In the genomic region with DNA sequence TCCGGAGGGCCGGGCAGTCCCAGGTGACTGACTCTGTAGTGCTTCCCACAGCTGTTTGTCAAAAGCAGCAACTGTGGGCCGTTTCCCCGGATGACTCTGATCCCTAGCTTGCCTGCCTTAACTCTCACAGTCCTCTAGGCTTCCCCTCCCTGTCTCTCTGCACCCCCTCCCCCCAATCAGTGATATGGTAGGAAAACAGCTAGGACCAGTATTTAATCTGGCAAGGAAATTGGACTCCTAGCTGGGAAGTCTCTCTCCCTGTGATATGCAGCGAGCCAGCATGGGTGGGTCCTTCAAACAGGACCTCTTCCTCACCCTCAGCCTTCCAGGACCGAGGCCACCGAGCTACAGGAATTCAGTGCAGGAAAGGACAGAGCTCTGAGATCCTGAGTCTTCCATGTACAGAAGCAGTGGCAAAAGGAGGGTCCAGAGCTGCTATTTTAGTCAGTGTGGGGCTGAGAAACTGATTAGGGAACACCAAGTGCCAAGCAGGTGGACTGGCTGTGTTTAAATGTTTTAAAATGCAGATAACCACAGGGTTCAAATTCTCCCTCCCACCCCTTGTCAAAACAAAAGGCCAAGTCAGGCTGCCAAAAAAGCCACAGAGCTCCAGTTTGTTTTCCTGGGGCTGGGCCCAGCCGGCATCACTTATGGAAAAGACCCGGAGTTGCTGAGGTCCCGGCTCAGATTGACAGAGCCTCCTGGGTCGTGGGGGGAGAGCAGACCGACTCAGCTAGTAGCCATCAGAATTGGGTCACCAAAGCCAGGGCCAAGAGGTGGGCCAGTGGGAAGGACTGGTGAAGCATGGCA, we compare ENCODE assay signal across 8 mouse cellular contexts. TPM values are rescaled to one million over a fixed set of nuclear protein-coding genes. Genes with fewer than 3 reads are reported as not detected.
A peak's percentile ranks its signal among the peaks of the same experiment; 100 is the strongest.
DNase-seq lines count a peak whose midpoint lies in the region; ATAC-seq and TF ChIP-seq lines count a peak whose summit lies in the region.

No protein-coding gene starts in this region.

- H3K4me2 ChIP-seq in hindbrain, embryonic 14.5 days (replicated peaks), result no peak overlapping the region
- no peak overlapping the region for H3K4me2 ChIP-seq in liver, embryonic 16.5 days (ENCODE audit: low read depth, low read length)
- 0 out of 2 replicates have a peak overlapping the region, but pooled peaks have one; percentile 24 for H3K4me2 ChIP-seq in stomach, embryonic 15.5 days
- H3K4me2 ChIP-seq in intestine, postnatal 0 days (replicated peaks; ENCODE audit: low read depth), result no peak overlapping the region

- H3K4me3 ChIP-seq in ES-Bruce4 (ENCODE audit: low read depth, low read length), result no peak overlapping the region
- no peak overlapping the region for H3K4me3 ChIP-seq in hindbrain, embryonic 14.5 days (replicated peaks; ENCODE audit: low read length)
- H3K4me3 ChIP-seq in liver, embryonic 16.5 days (ENCODE audit: low read depth, low read length), result no peak overlapping the region
- H3K4me3 ChIP-seq in stomach, embryonic 15.5 days (replicated peaks), result no peak overlapping the region
- H3K4me3 ChIP-seq in intestine, postnatal 0 days (ENCODE audit: low read depth, low read length), result no peak overlapping the region

- TF ChIP-seq CTCF in ES-Bruce4 (IDR thresholded peaks at IDR 0.05; ENCODE audit: low read depth, low read length), result no peak
- TF ChIP-seq CTCF in intestine, postnatal 0 days (IDR thresholded peaks at IDR 0.05; ENCODE audit: low read depth), result no peak

- peak; percentile 38; the same call in 1 of the 2 replicates for ATAC-seq in hindbrain, embryonic 14.5 days (ENCODE audit: low FRiP score)
- peak; percentile 55 for ATAC-seq in liver, embryonic 16.5 days (ENCODE audit: low read depth)
- peak; percentile 64 for ATAC-seq in stomach, embryonic 15.5 days (ENCODE audit: insufficient read depth, low FRiP score, low read depth)
- no peak for ATAC-seq in intestine, postnatal 0 days

- peak overlapping the region; percentile 42; the same call in 1 of the 2 replicates for H3K27ac ChIP-seq in ES-Bruce4 (ENCODE audit: insufficient read depth, low read length)
- H3K27ac ChIP-seq in hindbrain, embryonic 14.5 days, result 0 out of 2 replicates have a peak overlapping the region, but pooled peaks have one; percentile 34
- peak overlapping the region; percentile 70 for H3K27ac ChIP-seq in liver, embryonic 16.5 days (ENCODE audit: low read length)
- peak overlapping the region; percentile 79 for H3K27ac ChIP-seq in stomach, embryonic 15.5 days
- no peak overlapping the region for H3K27ac ChIP-seq in intestine, postnatal 0 days (ENCODE audit: low read depth, low read length)

- DNase-seq in 3T3-L1 (ENCODE audit: low read depth, low spot score), result peak; percentile 64
- peak; percentile 73 for DNase-seq in gastrocnemius, adult 18-20 months (ENCODE audit: low spot score)
- peak; percentile 46 for DNase-seq in hindbrain, embryonic 14.5 days (ENCODE audit: low spot score)
- DNase-seq in layer of hippocampus, adult 8-10 months (ENCODE audit: low spot score in 2 of 2), result no peak

- peaks cover 5% of the 10 kb centered on the region for H3K4me1 ChIP-seq in ES-Bruce4 (ENCODE audit: control insufficient read depth, insufficient read depth, low read length)
- H3K4me1 ChIP-seq in hindbrain, embryonic 14.5 days (replicated peaks; ENCODE audit: control insufficient read depth, insufficient read depth, low read length), result peaks cover 30% of the 10 kb centered on the region
- H3K4me1 ChIP-seq in liver, embryonic 16.5 days (ENCODE audit: control insufficient read depth, low read depth, low read length), result peaks cover 32% of the 10 kb centered on the region
- peaks cover 49% of the 10 kb centered on the region for H3K4me1 ChIP-seq in stomach, embryonic 15.5 days
- H3K4me1 ChIP-seq in intestine, postnatal 0 days (replicated peaks; ENCODE audit: control insufficient read depth, insufficient read depth, low read length), result peaks cover 14% of the 10 kb centered on the region

- no peak overlapping the region for H3K9ac ChIP-seq in ES-Bruce4 (ENCODE audit: low read depth, poor library complexity, severe bottlenecking)
- H3K9ac ChIP-seq in hindbrain, embryonic 14.5 days, result no peak overlapping the region
- H3K9ac ChIP-seq in liver, embryonic 16.5 days (ENCODE audit: low read depth, low read length), result no peak overlapping the region
- H3K9ac ChIP-seq in stomach, embryonic 15.5 days, result no peak overlapping the region
- H3K9ac ChIP-seq in intestine, postnatal 0 days (ENCODE audit: low read depth, low read length), result no peak overlapping the region

- H3K9me3 ChIP-seq in ES-Bruce4 (replicated peaks; ENCODE audit: control insufficient read depth, insufficient read depth, low read length, poor library complexity, severe bottlenecking), result no peaks in the 10 kb centered on the region
- no peaks in the 10 kb centered on the region for H3K9me3 ChIP-seq in hindbrain, embryonic 14.5 days (ENCODE audit: control insufficient read depth, low read length)
- no peaks in the 10 kb centered on the region for H3K9me3 ChIP-seq in liver, embryonic 16.5 days (replicated peaks; ENCODE audit: control insufficient read depth, low read length)
- no peaks in the 10 kb centered on the region for H3K9me3 ChIP-seq in stomach, embryonic 15.5 days
- no peaks in the 10 kb centered on the region for H3K9me3 ChIP-seq in intestine, postnatal 0 days (ENCODE audit: control insufficient read depth)

- TF ChIP-seq POLR2A in ES-Bruce4 (IDR thresholded peaks at IDR 0.05; ENCODE audit: insufficient read depth, low read length), result no peak

- no peaks in the 10 kb centered on the region for H3K27me3 ChIP-seq in ES-Bruce4 (ENCODE audit: control insufficient read depth, insufficient read depth, low read length, poor library complexity, severe bottlenecking)
- no peaks in the 10 kb centered on the region for H3K27me3 ChIP-seq in hindbrain, embryonic 14.5 days (ENCODE audit: control insufficient read depth, insufficient read depth, low read length)
- no peaks in the 10 kb centered on the region for H3K27me3 ChIP-seq in liver, embryonic 16.5 days (ENCODE audit: control insufficient read depth, insufficient read depth, low read depth, low read length)
- H3K27me3 ChIP-seq in stomach, embryonic 15.5 days (replicated peaks), result no peaks in the 10 kb centered on the region
- no peaks in the 10 kb centered on the region for H3K27me3 ChIP-seq in intestine, postnatal 0 days (replicated peaks; ENCODE audit: control insufficient read depth, insufficient read depth, low read length)

- WGBS in hindbrain, embryonic 14.5 days, result 26% methylated on average over 12 of the region's 12 CpGs
- 69% methylated on average over 12 of the region's 12 CpGs for WGBS in liver, embryonic 16.5 days (ENCODE audit: insufficient replicate concordance)
- 30% methylated on average over 12 of the region's 12 CpGs for WGBS in stomach, embryonic 15.5 days
- WGBS in intestine, postnatal 0 days, result 54% methylated on average over 12 of the region's 12 CpGs

- TF ChIP-seq EP300 in ES-Bruce4 (IDR thresholded peaks at IDR 0.05; ENCODE audit: insufficient read depth, low read depth, low read length), result no peak

- no peaks in the 10 kb centered on the region for H3K36me3 ChIP-seq in ES-Bruce4 (ENCODE audit: control insufficient read depth, insufficient read depth, low read length, poor library complexity, severe bottlenecking)
- H3K36me3 ChIP-seq in hindbrain, embryonic 14.5 days (replicated peaks; ENCODE audit: control insufficient read depth, insufficient read depth), result peaks cover 26% of the 10 kb centered on the region
- peaks cover 3% of the 10 kb centered on the region for H3K36me3 ChIP-seq in liver, embryonic 16.5 days (ENCODE audit: control insufficient read depth, insufficient read depth)
- H3K36me3 ChIP-seq in stomach, embryonic 15.5 days, result peaks cover 6% of the 10 kb centered on the region; the same call in 1 of the 2 replicates
- H3K36me3 ChIP-seq in intestine, postnatal 0 days (ENCODE audit: control insufficient read depth, insufficient read depth), result peaks cover 38% of the 10 kb centered on the region

RNA-seq across cellular contexts. Expression of a gene that starts 28.0 kb away (rescaled TPM):
- not detected in 2 replicates for polyA plus RNA-seq in ES-Bruce4 (2011; ENCODE audit: insufficient read depth, insufficient read length, low read depth, missing spikeins)
- not detected for total RNA-seq in gastrocnemius, adult 18-20 months (2021)
- polyA plus RNA-seq in hindbrain, embryonic 14.5 days (2014; fragmentation: Nextera tagmentation; extraction: Ambion mirVana), result not detected in 2 replicates
- polyA plus RNA-seq in liver, embryonic 16.5 days (2015; fragmentation: Nextera tagmentation; extraction: Ambion mirVana), result 1.9 and 2.4 TPM in 2 replicates
- polyA plus RNA-seq in stomach, embryonic 15.5 days (2015; fragmentation: Nextera tagmentation; extraction: Ambion mirVana), result not detected in 2 replicates
- total RNA-seq in layer of hippocampus, adult 8-10 months (2022), result not detected
- not detected in 2 replicates for polyA plus RNA-seq in intestine, postnatal 0 days (2015; fragmentation: Nextera tagmentation; extraction: Ambion mirVana)

RNA-seq across cellular contexts. Expression of a gene that starts 44.7 kb away (rescaled TPM):
- 2.5 and 3.6 TPM in 2 replicates for polyA plus RNA-seq in ES-Bruce4 (2011; ENCODE audit: insufficient read depth, insufficient read length, low read depth, missing spikeins)
- total RNA-seq in gastrocnemius, adult 18-20 months (2021), result 10 to 100 TPM; 12.3 to 12.6 TPM
- 21.2 and 26.6 TPM in 2 replicates for polyA plus RNA-seq in hindbrain, embryonic 14.5 days (2014; fragmentation: Nextera tagmentation; extraction: Ambion mirVana)
- polyA plus RNA-seq in liver, embryonic 16.5 days (2015; fragmentation: Nextera tagmentation; extraction: Ambion mirVana), result 4.4 and 5.0 TPM in 2 replicates
- 14.9 and 16.8 TPM in 2 replicates for polyA plus RNA-seq in stomach, embryonic 15.5 days (2015; fragmentation: Nextera tagmentation; extraction: Ambion mirVana)
- 10 to 100 TPM; 20.2 to 22.6 (median 21.2) TPM for total RNA-seq in layer of hippocampus, adult 8-10 months (2022)
- polyA plus RNA-seq in intestine, postnatal 0 days (2015; fragmentation: Nextera tagmentation; extraction: Ambion mirVana), result 13.5 and 14.4 TPM in 2 replicates

RNA-seq across cellular contexts. Expression of a gene that starts 46.1 kb away (rescaled TPM):
- polyA plus RNA-seq in ES-Bruce4 (2011; ENCODE audit: insufficient read depth, insufficient read length, low read depth, missing spikeins), result 24.5 and 25.5 TPM in 2 replicates
- total RNA-seq in gastrocnemius, adult 18-20 months (2021), result 100 to 1,000 TPM in 1 of 2 experiments, 10 to 100 TPM in 1; 66.2 to 116 TPM
- 29.9 and 31.7 TPM in 2 replicates for polyA plus RNA-seq in hindbrain, embryonic 14.5 days (2014; fragmentation: Nextera tagmentation; extraction: Ambion mirVana)
- polyA plus RNA-seq in liver, embryonic 16.5 days (2015; fragmentation: Nextera tagmentation; extraction: Ambion mirVana), result 24.8 and 31.5 TPM in 2 replicates
- 40.4 and 42.8 TPM in 2 replicates for polyA plus RNA-seq in stomach, embryonic 15.5 days (2015; fragmentation: Nextera tagmentation; extraction: Ambion mirVana)
- 10 to 100 TPM; 40.2 to 43.3 (median 41.6) TPM for total RNA-seq in layer of hippocampus, adult 8-10 months (2022)
- 33.1 and 35.2 TPM in 2 replicates for polyA plus RNA-seq in intestine, postnatal 0 days (2015; fragmentation: Nextera tagmentation; extraction: Ambion mirVana)

Comparison
In these comparisons a context has a peak if more than half of its experiments do, and no peak if none do; other contexts are left out.
1. DNase-seq: peak in 3T3-L1 (single experiment), gastrocnemius, adult 18-20 months (single experiment) and hindbrain, embryonic 14.5 days (single experiment); none in layer of hippocampus, adult 8-10 months (0 of 2).